Mouse (Mus musculus) T-helper 2 cell (primary cell): Measurements from ENCODE around the gene Mier1.

Experiments used
- in situ Hi-C: fragments of 300-600 bp; cut with MboI, MseI; formaldehyde crosslinking; loops from one replicate; pipeline ENCODE4 v1.15.1; 2025; ENCODE audit warnings: high pct_unique_total_duplicates

Gene Mier1

DNA sequence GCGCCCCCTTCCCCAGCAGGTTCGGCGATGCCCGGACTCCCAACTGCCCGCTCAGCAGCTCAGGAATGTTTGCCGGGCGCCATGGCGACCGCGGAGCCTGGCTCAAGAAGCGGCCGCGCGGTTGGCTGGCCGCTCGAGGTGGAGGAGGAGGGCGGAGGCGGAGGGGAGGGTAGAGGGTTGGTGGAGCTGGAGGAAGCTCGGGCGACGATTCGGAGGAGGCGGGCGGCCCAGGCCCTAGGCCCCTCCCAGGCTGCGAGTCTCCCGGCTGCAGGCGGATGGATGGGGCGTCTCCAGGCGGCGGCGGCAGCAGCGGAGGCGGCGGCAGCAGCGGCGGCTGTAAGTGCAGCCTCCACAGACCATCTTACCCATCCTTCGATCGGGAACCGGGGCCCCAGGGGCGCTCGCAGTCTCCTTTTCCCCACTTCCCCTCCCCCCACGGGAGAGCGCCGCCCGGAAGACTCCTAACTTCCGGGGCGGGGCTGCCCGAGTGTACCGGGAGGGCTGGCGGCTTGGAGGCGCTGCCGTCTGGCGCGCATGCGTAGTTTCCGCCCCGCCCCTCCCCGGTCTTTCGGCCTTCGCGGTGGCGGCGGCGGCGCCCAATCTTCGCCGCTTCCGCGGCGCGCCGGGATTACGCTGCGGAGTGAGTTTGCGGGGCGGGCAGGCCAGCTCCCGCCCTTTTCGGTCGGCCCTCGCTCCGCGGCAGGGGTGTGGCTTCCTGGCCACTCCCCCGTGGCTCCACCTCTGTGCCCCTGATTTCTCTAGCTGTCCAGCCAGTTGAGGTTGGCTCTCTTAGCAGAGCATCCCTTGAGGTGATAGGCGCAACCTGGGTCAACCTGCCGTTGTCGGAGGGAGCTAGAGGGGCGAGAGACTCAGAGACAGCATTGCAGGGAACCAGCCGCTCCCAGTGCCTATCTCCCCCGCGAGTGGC lies at the start of gene Mier1, which contains the start of gene Wdr78:
Mier1 (plus strand) TSS at position 207 of the 928 bp plus-strand sequence.
Wdr78 (minus strand) TSS at position 372 of the 928 bp plus-strand sequence.
- in situ Hi-C loops = loop anchor here (5.0 to 25.0 kb wide), 2 partner anchors 103 to 602 kb away; partner anchors contain the start of gene Slc35d1

DNA sequence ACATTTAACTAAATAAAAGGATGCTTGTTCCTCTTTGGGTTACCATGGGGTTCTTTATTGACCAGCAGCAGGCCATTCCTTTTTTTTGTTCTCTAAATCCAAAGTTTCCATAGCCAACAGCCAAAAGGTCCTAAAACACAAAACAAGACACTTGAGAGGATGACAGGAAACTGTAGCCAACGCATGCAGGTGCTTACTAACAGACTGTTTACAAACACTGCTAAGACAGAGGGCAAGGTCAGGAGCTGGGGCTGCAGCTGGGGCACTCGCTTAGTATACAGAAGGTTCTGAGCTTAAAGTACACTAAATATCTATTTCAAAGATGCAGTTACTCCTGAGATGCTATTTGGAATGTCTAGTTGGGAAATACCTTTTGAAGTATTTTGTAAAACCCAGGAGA lies 49.8 kb upstream of the Mier1 start:
- in situ Hi-C loops = no loop called here

DNA sequence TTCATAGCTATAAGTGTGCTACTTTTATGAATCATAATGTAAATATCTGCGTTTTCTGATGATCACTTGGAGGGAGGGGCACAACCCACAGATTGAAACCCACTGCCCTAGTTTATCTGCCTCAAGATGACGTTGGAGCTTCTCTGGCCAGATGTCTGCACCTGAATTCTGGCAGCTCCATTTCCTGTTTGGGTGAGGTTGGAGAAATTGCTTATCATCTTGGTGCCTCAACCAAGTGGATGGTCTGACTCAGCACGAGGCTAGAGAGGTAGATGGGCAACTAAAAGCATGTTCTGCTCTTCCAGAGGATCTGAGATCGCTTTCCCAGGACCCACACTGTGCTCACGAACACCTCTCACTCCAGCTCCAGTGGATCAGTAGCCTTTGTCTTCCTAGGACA lies 49.2 kb upstream of the Mier1 start:
- in situ Hi-C loops = no loop called here

DNA sequence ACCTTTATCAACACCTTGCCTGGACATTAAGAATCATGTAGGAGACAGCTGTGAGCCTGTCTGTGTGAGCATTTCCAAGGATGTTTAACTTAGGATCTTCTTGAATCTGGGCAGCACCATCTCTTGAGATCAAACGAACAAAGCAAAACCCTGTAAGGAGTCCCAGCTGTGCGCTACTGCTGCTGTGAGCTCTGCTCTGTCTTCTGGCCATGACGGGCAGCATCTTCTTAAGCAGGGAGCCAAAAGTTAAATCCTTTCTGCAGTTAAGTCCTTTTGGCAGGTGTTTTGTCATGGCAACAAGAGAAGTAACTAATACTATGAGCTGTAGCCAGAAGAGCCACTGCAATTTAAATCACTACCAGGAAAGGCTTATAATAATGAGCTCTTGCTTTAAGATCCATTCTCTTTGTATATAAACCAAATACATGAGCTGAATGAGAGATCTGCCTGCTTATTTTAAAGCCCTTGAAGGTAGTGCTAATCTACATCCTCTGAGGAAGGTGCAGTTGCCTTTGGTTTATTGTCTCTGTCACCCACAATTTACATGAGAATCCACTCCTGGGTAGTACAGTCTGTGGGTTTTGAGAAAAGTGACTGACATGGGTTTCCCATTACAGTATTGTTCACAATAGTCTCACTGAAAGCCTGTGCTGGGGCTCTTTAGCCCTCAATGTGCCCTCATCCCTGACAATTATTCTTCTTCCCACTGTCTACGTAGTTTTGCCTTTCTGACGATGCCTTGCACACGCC lies 46.1 kb upstream of the Mier1 start:
- in situ Hi-C loops = no loop called here

DNA sequence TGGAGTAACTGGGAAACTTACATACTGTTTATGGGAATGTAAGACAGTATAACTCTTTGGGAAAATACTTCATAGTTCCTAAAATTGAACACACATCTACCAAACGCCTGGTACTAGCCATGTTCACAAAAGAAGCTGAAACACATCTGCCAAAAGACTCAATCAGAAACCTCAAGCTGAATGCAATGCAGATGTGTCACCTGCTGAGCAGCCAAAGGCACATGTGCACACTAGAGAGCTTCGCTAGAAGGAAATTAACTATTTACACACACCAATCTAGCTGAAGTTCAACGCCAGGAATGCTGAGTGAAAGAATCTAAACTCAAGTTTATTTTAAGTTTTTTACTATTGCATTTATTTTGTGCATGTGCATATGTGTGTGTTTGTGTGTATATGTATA lies 43.6 kb upstream of the Mier1 start:
- in situ Hi-C loops = no loop called here

DNA sequence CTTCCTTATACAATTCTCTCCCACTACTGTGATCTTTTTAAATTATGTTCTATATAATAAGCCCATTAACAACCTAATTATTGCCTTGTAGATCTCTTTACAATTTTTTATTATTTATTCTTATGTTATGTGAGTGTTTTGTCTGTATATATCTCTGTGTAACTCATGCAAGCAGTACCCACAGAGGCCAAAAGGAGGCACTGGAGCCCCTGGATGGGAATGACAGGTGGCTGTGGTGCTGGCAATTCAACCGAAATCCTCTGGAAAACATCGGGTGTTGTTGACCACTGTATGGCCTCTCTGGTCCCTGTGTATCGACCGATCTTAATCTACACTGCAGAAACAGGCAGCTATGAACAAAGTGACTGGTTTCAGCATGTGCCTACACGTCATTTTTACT lies 29.0 kb upstream of the Mier1 start:
- in situ Hi-C loops = no loop called here

DNA sequence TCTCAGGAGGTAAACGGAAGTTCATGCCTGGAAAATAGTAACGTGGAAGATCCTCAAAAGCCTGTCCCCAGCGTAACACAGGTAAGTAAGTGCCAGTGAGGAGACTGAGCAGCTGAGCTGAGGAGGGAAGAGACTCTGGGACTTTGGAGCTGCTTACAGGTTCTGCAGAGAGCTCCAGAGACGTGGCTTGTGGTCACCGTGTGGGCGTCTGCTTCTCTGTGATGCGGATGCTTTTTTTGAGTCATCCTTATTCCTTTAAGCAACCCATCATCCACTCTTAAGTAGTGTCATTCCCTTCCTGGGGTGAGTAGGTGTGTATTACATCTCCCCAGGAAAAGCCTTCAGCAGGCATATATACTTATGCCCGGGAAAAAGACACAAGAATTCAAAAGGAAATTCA lies 18.3 kb upstream of the Mier1 start:
- in situ Hi-C loops = no loop called here

DNA sequence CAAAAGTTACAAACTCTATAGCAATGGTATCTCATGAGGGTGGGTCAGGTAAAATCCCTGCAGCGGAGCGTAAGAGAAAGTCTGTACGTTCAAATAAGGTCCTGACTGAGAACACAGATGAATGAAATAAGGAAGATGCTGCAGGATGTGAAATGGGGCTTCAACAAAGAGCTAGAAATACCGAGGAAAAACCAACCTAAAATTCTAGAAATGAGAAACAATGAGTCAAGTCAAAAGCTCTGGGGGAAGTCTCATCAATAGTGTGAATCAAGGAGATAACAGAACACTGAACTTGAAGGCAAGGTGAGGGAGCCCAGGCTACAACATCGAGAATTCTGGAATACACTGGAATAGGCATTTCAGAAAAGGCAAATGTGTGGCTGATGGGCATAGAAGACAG lies 15.7 kb upstream of the Mier1 start:
- in situ Hi-C loops = no loop called here

DNA sequence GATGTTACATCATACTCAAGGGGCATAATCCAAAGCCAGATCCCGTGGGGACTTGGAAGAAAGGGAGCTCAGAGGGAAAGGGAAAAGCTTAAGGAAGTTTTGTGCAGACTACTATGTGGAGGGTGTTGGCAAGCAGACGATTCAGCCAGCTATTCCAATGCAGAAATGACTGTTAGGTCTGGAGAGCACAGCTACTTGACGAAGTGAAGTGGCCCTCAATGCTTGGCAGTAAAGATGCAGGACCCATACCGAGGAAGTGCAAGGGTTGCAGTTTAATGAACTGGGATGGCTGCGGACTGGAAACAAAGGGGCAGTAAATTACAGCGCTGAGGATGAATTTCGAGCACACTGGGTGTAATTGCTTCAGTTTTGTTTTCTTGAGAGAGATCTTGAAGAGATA lies 1.5 kb upstream of the Mier1 start:
- in situ Hi-C loops = loop anchor here (5.0 to 25.0 kb wide), 2 partner anchors 105 to 600 kb away; partner anchors contain the start of gene Slc35d1

DNA sequence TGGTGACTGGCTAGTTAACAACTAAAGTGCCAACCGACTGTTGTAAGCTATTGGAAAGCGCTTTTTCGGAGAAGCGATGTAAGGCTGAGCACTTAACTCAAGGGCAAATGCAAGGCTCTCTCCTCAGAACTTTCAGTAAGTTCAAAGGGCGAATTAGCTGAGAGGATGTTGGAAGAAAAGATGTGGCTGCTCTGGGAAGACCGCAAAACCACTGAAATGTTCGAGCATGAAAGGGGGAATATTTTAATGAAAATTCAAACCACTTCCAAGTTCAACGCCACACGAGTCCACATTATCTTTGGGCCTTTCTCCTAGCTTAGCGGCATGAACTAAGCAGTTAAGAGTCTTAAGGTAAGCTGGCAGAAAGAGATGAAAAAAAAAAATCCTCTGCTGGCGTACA lies 788 bp upstream of the Mier1 start:
- in situ Hi-C loops = loop anchor here (5.0 to 25.0 kb wide), 2 partner anchors 104 to 601 kb away; partner anchors contain the start of gene Slc35d1

DNA sequence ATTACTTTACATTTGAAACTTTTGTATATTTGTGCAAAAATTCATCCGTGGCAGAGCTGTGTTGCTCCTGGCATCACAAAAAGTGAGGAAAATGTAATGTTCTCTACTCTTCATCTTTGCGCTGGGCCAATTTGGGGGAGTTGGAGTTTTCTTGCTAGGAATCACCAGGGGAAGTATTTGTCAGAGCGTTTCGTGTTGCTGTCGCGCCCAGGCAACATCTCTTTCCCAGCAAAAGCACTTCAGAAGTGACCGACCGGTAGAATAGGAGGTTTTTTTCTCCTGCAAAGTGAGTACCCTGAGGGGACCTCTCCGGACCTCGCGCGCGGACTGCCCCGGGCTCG lies 4.7 kb downstream of the Mier1 start:
- in situ Hi-C loops = loop anchor here (25.0 kb wide), 1 partner anchor 607 kb away; no protein-coding TSS in a partner anchor

DNA sequence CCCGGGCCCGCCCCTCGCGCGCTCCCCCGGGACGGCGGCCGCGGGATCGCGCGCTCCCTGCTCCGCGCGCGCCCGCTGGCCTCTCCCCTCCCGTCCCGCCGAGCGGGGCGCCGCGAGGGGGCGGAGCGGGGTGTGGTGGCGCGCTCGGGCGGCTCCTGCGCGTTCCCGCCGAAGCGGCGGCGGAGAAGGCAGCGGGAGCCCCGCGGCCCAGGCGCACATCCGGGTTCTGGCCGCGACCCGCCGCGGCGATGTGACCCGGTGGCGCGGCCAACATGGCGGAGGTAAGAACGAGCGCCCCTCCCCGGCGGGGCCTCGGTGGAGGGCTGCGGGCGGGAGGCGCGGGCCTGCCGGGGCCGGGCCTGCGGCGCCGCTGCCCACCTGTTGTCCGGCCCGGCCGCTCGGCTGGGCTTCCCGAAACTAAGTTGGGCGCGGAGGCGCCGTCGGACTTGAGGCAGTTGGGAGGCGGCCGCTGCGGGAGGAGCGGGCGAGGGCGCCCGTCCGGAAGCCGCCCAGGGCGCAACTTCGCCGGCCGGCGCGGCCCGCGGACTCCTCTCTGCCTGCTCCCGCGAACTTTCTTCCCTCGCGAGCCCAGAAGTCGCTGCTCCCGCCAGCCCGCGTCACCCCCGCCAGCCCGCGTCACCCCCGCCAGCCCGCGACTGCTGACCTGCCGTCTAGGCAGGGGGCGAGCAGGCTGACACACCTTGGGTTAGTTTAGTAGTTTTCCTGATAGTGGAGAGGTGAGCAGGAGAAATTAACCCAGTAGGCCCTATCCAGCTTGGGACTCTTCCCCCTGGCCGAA lies 5.2 kb downstream of the Mier1 start:
- in situ Hi-C loops = loop anchor here (25.0 kb wide), 1 partner anchor 607 kb away; no protein-coding TSS in a partner anchor

DNA sequence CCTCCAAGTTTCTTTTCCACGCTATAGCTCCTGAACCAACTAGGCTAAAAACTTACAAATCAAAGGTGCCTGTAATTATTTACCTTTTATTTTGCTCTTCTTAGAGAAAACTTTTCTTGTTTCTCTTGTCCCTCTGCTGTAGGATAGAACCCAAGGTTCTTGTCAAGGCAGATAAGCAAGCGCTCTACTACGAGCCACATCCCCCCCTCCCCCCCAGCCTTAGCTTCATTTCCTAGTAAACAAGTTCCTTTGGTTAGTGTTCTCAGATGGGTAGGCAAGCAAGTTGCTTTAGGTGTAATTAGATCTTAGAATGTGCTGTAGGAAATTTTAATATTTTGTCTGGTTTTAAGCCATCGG lies 5.8 kb downstream of the Mier1 start:
- in situ Hi-C loops = loop anchor here (25.0 kb wide), 1 partner anchor 608 kb away; no protein-coding TSS in a partner anchor

DNA sequence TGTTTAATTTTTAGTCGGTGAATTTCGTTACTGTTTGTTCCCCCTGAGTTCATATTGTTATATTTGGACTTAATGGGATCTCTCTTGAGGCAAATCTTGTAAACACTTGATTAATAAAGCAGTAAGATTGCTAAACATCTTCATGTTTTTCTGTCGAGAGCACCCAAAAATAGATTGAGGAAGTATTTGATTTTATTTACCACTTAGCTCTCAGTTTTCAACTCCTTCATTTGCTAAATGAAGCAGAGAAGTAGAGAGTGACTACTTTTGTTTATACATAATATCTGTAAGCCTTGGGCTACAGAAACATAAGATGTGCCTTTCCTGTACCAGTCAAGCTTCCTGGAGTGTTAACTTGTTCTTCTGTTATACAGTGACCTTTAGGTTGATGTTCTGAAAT lies 6.2 kb downstream of the Mier1 start:
- in situ Hi-C loops = loop anchor here (25.0 kb wide), 1 partner anchor 608 kb away; no protein-coding TSS in a partner anchor

DNA sequence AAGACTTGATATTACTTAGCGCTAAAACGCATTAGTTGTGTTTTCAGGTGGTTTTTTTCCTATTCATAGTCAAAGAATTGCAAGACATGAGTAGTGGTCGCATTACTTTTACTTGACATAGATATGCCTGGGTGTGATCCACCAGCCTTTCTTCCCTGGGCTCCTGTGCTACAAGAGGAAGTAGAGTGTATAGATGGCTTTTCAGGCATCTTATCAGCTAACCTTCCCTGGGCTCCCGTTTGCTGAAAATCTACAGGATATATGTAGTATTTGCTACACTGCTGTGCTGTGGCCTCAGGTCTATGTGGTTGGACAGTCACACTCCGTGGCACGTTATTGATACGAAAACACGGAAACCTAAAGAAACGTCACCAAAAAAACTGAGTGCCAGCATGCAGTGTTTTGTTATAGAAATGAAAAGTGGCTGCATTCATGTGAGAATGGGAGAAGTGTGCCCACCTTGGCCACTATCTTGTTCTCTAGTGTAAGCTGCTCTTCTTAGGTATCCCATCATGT lies 6.7 kb downstream of the Mier1 start:
- in situ Hi-C loops = loop anchor here (25.0 kb wide), 1 partner anchor 609 kb away; no protein-coding TSS in a partner anchor

DNA sequence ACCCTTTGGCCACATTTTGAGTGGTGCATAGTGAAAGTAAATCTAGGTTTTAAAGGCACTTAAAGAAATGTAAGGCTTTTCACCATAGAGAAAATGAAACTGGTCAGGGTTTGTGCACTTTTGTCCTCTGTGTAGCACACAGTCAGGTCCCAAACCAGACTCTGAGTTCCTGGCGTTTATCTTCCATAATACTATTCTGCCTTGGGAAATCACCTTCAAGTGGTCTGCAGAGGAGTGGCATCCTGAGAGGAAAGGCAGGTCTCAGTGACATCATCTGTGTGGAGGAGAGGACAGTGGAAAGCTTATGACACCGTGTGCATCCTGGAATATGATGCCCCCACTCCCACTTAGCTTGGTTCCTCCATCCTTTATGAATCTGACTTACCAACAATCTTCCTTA lies 8.9 kb downstream of the Mier1 start:
- in situ Hi-C loops = loop anchor here (25.0 kb wide), 1 partner anchor 611 kb away; no protein-coding TSS in a partner anchor

DNA sequence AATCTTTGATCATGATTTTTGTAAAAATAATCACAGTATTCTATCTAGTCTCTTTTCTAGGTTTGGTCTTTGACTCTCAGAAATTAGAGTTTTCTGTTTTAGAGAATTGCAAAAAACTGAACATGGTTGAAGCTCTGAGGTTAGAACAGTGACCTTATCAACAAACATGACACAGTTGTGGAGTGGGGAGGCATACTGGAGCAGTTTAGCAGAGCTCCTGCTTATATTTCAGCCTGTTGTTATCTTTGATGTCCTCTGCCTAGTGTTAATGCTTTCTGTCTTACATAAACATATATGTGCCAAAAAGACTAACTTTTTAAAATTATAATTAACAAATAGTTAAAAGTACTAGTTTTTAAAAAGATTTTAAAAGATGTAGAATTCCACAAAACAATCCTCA lies 9.4 kb downstream of the Mier1 start:
- in situ Hi-C loops = loop anchor here (25.0 kb wide), 1 partner anchor 611 kb away; no protein-coding TSS in a partner anchor

DNA sequence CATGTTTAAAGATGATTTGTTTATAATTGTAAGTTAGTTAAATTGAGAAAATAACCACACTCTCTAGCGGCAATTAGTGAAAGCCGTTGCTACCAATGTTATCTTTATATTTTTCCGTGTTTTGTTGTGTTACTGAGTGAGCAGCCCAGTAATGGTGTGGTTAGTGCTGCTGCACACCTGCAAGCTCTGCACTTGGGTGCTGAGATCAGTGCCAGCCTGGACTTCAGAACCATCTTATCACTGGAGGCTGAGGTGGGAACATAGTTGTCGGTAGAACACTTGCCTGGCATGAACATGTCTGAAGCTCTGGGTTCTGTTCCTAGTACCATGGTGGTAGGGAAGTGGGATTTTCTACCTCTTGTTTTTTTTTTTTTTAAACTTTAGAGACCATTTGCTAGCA lies 12.3 kb downstream of the Mier1 start:
- in situ Hi-C loops = no loop called here

DNA sequence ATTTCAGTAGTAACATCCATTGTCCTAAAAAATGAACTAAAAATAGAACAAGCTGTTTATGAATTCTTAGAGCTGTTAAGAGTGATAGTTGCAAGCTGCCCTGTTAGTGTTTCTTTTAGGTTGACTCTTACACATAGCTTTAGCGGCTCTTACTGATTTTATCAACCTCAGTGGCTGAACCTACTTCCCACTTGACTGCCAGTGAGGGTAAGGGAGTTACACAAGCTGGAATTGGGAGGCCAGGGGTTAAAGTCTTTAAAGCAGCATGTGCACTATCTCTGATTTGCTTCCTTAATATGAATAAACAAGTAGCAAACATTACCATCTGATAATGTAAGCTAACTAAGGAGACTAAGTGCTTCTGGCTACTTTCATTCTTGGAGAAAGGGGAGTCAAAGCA lies 22.8 kb downstream of the Mier1 start:
- in situ Hi-C loops = no loop called here

DNA sequence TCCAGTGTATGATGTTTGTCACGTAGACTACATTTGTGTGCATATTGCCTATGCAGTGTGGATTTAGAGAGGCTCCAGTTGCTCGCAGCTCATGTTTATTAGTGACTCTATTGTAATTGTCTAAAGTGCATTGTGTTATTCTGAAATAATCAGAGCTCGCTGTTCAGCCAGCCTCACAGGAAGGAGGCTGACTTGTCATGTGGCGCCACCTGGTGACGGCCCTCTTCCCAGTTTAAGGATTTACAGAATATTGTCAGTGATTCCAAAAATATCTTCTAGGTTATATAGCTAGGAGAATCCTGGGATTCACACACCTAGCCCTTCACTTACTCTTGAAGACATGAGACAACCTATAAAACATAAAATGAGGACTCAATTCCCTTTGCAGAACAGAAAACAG lies 32.1 kb downstream of the Mier1 start:
- in situ Hi-C loops = loop anchor here (5.0 kb wide), 1 partner anchor 154 kb away; no protein-coding TSS in a partner anchor

DNA sequence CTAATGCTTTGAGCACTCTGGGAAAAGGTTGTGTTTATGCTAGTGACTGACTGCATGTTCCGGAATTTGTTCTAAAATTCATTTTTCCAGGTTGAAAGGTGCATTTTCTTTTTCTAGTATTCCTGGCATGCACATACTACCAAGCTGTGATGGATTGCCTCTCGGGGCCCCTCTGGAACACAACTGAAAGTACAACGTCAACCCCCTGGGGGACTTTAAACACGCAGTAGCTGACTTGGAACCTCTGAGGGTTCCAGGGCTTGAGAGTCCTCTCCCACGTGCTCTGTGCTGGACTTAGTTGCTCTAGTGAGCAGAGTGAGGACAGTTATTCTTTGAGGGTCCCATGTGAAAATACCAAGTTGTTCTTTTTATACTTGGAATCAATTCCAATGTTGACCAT lies 37.8 kb downstream of the Mier1 start:
- in situ Hi-C loops = no loop called here
